Mouse (Mus musculus) spleen, adult 2 months (tissue): ENCODE measurements around the gene Rae1.

Source experiments
- CTCF ChIP-seq: fragments of 200-500 bp; IDR thresholded peaks from 2 replicates; pipeline ENCODE4 v1.5.1; 2011; ENCODE audit warnings: mild to moderate bottlenecking, inconsistent platforms; ENCODE audit not compliant: insufficient read depth, insufficient read length, insufficient replicate concordance; ENCODE audit errors: extremely low read depth
- POLR2A ChIP-seq: fragments of 200-500 bp; IDR thresholded peaks from 2 replicates; pipeline ENCODE4 v1.6.1; 2011; ENCODE audit warnings: low read depth, low read length, inconsistent platforms

- TF ChIP-seq POLR2A (no peak), CTCF (no peak)
These were observed 48.3 kb downstream of the Rae1 start for GRCm38 (mm10) chr2:173048041-173048745.
